Mouse (Mus musculus) T-cell, adult 2 months (primary cell): ENCODE results near the gene Abi3.

Experiments used
- DNase-seq: peaks from one replicate; pipeline ENCODE4 v3.0.0; 2022; ENCODE audit warnings: low spot score

Abi3 gene

GRCm38 (mm10) chr11:95783958-95784357, 58.3 kb downstream of the Abi3 start:
- no peak for DNase-seq

GRCm38 (mm10) chr11:95783457-95783856, 58.8 kb downstream of the Abi3 start:
- DNase-seq, result no peak

- no peak for DNase-seq
These were observed 60.7 kb downstream of the Abi3 start for GRCm38 (mm10) chr11:95781557-95781956.

- no peak for DNase-seq
These were observed 61.8 kb downstream of the Abi3 start for GRCm38 (mm10) chr11:95780480-95780879.
